Mouse (Mus musculus): ENCODE results near the gene Efcab6.

Gene Efcab6

DNA sequence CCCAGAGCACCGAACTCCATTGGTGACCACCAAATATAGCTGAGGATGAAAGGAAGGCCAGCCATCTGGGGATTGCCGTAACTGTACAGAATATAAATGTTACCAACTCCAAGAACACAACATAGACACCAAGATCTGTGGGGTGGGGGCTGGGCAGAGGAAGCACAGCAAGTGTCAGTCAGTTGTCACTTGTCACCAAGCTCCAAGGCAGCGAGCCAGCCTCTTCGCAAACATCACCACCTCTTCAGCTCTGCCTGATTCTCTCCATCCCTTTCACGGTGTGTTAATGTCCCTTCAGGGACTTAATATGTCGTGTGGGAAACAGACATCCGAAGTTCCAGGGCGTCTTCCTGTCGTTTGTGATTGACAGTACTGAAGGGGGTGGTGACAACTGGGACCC is 93.0 kb downstream of the Efcab6 start:
- no peak for DNase-seq (ENCODE audit: low spot score)

DNA sequence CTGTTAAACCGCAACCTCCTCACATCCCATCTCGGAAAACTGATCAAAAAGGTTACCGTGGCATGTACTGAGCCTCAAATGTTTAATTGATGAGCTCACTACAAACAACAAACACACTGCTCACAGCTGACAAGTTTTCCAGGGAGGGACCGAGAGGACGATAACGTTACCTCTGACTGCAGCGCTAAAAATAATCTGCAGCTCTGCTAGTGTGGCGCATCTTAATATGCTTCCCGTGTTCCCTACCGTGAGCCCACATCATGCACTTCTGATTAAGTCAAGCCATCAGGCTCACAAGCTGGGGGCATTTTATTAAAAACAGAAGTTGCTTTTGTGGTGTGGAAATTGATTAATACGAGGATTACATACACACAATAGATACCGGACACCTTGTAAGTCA is 97.4 kb downstream of the Efcab6 start:
- DNase-seq (ENCODE audit: low spot score): no peak

DNA sequence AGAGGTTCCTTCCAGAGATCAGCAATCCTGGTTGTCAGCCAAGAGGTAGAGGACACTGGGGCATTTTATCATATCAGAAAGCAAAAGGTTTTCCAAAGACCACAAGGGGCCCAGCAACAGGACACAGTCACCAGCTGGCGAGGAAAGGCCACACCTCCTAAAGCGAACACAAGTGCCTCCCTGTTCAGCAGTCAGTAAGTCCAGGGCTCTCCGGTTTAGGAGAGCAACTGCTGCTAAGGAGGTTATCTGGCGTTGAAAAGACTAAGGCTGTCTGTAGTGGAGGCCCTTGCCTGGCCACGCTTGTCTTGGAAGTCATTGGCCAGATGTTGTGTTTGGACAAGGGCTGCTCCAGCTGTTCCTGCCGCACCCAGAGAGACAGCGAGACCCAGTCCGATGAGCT is 100.1 kb downstream of the Efcab6 start:
- DNase-seq (ENCODE audit: low spot score): no peak

DNA sequence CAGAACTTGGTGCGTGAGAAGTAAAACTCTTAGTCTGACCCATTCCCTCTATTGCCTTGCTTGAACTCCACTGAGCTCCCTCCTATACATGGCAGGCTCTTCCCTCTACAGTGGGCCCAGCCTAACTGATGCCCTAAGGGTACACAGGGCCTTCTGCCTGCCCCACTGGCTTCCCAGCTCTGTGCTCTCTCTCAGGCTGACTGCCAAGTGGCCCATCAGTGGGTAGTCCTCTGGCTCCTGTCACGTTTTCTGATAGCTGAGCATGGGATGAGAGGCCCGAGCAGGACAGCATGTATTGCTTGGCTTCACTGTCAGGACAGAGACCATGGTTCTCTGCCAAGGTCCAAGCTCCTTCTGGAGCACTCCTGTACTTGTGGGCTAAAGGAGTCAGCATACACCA is 106.8 kb downstream of the Efcab6 start:
- no peak for DNase-seq (ENCODE audit: low spot score)

DNA sequence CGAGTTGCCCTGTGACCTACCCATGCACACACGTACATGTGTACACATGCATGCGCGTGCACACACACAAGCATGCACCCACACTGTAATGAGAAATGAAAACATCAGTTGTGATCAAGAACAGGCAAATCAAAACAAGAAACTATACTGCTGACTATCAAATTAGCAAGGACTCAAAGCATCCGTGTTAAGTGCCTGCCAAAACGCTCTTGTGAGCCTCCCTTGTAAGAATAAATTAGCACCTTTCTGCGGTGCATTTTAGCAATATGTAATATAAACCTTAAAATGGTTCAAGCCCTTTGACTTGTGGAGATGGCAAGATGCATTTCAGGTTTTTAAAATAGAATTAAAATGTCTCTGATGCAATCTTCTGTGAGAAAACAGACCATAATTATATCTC is 108.2 kb downstream of the Efcab6 start:
- DNase-seq (ENCODE audit: low spot score): no peak

DNA sequence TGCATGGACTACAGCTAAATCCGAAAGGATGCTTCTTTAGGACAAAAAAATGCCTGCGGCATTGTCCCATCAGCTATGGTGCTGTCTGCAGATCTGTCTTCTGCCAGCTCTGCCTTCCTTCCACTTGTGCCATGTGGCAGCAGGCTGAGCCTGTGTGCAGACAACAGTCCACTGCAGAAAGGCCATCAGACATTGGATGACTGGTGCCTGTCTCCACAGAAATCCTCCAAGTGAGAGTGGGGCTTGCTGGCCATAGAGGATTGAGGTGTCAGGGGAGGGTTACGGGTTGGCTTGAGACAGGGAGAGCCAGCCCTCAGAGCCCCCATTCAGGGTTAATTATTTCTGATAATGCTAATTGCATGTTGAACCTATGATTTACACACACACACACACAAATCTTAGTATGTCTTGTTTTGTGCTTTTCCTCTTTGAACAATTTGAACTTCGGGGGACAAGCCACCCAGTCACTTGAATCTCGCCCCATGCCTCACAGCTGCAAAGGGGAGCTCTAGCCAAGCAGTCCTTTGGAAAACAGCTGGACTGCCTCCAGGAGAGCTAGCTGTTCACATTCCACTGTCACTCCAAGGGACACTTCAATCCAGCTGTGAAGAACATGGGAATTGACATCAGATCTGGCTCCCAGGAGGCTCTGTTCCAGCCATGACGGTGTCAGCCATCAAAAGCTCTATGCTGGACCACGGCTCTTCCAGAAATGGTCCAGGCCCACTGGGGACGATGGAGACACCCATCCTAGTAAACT is 109.1 kb downstream of the Efcab6 start:
- no peak for DNase-seq (ENCODE audit: low spot score)

DNA sequence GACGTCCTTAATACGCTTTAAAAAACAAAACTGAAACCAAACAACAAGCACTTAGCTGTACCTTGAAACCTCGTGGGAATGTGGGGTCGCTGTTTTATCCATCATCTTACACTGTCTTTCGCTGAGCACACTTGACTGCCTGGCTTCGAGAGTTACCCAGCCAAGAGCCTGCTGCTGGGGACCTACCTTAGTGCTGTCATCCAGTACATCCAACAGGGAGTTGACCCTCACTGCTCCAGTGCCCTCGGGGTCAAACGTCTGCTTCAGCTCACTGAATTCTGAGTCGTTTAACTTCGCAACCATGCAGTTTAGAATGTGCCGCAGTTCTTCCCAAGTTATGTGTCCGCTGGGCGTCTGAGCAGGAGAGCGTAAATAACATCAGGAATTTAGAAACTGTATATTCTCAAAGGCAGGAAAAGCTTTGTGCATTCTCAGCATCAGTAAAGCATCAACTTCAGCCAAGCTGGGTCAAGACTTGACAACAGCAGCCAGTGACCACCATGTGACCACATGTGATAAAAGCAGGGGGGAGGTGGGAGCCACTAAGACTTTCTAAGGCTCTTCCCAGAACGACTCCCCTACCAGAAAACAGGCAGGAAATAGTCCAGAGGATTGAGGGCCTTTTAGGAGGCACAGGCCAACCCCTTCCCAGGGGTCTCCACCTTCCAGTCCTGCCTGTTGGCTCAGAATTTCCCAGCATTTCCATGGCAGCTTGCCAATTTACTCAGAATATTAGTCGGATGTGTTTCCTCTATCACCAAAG is 115.3 kb downstream of the Efcab6 start:
- no peak for DNase-seq (ENCODE audit: low spot score)

DNA sequence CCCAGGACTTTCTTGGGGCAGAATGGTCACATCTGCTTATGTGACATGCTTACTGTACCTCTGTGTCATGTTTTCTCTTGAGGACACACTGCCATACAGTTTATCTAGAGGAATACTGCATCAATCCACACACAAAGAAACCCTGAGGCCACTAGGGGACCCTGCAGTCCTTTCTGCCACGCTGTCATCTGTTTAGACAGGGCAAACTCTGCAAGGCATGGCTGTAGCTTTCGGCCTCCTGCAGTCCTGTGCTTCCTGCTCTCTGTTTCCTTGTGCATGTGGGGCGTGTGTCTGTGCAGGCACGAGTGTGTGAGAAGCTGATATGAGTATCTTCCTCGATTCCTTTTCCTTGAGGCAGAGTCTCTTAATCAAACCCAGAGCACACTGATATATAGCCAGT is 125.5 kb downstream of the Efcab6 start:
- DNase-seq (ENCODE audit: low spot score): no peak

DNA sequence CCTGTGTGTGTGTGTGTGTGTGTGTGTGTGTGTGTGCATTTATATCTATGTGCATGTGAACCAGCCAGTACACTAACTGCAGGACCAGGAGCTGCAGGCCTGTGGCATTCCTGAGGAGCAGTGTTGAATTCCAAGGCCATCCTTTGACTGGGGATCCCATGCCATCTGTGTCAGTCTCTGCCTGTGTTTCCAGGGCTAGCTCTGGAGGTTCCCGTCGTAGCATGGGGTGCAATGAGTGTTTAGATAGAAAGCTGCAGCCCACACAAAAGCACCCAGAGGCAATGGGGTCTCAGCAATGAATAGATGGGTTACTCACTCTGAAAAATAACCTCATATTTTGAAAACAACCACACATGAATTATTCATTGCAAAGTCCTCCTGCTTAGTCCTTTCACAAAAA is 126.7 kb downstream of the Efcab6 start:
- no peak for DNase-seq (ENCODE audit: low spot score)

DNA sequence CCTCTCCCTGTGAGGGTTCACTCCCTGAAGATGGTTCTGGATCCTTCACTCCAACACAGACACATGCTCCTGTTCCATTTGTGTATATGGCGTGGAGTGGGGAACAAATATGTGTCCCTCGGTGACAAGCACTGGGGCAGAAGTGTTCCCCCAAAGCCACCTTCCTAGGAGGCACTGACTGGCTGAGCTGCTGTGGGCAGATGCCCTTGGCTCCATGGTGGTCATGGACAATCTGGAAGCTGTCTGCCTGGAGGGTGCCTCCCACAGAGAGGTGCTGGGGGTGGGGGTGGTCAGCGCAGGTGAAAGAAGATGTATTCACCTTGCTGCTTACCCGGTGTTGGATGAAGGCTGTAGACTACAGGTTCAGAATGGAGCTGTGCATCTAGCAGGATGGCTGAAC is 128.7 kb downstream of the Efcab6 start:
- no peak for DNase-seq (ENCODE audit: low spot score)

DNA sequence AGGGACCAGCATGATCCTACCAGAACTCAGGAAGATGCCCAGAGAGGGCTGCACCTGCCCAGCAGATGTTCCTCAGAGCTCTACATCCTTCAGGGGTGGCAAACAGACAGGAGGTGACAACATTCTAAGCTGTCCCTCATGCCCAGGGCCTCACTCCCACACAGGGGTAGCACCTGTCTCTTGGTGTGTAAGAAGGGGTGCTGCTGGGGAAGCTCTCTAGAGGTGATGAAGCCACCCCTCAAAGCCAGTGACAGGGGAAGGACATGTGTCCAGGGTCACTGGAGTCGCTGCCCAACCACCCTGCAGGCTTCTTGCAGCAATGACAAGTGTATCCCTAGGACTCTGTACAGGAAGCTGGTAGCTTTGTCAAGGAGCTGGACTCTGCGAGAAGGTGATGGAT is 130.4 kb downstream of the Efcab6 start:
- no peak for DNase-seq (ENCODE audit: low spot score)

DNA sequence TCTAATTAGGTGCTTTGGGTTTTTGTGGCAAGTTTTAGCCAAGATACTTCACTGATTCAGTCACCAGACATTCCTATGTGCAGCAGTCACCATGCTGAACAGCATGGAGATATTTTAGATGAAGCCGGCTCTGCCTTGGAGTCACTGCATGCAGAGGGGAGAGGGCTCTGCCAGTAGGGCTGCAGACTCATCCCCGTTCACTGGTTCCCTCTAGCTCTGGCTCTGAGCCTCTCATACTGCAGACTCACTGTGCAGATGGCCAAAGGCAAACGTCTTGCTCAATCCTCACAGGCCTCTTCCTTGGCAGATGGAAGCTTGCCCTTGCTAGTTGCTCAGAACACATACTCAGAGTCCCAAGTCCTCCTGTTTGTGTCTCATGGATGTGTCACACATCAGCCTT is 139.8 kb downstream of the Efcab6 start:
- DNase-seq (ENCODE audit: low spot score): no peak

DNA sequence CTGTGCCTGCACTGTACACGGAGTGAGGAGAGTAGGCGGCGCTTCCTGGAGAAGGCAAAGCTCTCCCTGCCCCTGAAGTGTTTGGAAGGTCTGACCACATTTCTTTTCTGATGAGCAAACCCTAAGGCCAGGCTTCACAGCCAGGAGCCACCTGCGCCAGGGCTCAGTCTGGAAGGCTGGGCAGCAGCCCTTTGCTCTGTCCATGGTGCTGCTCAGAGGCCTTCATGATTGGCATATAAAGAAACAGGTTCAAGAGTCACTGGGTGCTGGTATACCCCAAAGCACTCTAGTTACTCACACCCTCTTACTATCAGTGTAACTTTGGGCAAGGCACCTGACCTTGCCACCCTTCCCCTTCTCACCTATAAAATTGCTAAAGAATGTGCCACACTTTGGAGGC is 140.5 kb downstream of the Efcab6 start:
- no peak for DNase-seq (ENCODE audit: low spot score)

DNA sequence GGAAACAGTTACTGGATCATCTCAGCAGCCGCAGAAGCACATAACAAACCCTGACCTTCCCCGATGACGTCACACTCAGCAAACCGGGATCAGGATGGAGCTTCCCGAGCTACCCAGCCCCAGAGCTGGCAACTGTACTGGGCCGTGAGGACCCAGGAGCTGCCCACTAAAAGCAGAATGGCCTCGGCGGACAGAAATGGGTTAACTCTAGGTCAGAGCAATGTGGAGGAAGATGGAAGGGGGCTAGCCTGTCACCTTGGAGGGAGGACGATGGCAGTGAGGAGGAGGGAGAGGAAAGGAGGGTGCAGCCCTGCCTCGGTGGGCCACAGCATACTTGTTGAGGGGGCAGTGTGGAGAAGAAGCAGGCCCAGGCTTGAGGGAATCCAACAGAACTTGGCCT is 149.8 kb downstream of the Efcab6 start:
- no peak for DNase-seq (ENCODE audit: low spot score)

DNA sequence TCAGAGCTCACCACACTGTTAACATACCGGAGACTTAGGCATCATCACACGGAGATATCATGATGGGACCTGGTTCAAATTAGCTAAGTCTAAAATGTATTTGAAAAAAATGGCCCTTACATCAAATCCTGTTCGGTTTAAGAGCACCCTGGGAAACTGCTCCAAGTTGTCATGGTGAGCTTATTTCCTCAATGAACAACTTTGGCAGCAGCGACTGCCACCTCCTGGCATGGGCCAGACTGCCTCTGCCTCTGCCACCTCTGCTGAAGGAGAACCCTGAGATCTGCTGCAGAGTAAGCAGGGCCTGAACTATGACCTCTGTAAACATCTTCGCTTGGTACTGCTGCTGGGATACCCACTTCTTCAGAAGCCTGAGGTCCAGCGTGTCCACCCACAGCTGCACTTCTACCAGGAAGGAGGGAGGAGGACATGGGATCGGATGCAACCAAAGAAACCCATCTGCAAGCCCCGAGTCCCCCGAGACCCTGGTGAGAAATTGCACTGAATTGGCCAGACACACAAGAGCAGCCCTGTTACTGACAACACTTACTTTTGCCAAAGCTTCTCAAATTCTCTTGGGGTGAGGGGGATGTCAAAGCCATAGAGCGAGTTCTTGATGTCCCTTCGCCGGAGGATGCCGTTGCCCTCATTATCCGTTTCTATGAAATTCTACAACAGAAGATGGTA is 152.0 kb downstream of the Efcab6 start:
- no peak for DNase-seq (ENCODE audit: low spot score)

DNA sequence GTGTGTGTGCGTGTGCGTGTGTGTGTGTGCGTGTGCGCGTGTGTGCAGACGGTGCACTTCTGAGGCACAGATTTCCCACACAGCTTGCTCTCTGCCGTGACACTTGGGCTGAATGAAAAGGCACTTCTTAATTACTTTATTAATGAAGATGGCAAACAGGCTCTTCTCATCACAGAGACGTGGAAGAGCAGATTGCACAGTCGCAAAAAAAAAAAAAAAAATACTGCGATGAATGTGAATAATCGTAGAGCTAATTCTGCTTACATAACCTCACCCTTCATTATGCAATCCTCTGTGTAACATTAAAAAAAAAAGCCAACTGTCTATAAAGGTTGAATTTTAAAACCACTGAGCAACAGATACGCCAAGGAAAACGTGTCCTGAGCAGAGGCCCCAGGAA is 158.7 kb downstream of the Efcab6 start:
- no peak for DNase-seq (ENCODE audit: low spot score)

DNA sequence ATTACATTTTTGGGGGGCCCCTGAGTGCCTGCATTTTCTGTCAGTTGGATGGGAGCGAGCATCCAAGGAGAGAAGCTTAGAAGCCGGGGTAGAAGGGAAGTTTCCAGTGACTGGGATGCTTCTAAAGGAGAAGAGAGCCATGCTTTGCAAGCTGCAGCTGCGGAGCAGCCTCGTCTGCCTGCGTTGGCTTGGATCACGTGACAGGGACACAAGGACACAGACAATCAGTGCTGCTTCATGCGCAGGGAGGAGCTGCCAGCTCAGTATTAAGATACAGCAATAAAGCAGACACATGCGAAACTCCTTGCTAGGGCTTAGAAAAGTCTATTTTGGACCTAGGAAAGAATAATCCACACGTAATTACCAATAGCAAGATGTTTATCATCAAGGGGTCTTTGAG is 167.9 kb downstream of the Efcab6 start:
- DNase-seq (ENCODE audit: low spot score): no peak

DNA sequence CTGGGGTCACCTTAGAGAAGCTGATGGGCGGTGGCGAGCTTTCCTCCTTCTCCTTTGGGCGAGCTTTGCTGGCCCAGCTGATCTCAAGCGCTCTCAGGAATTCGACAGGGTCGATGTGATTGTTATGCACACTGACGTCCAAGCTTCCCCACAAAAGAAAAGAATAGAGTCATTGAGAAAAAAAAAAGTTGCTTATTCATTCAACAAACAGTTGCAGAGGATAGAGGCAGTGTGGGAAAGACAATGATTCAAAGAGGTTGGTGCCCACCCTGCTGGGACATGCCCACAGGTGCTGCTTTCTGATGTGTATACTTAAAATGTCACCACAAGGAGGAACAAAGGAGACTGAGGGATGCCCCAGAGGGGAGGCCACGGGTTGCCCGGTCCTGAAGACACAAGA is 169.2 kb downstream of the Efcab6 start:
- DNase-seq (ENCODE audit: low spot score): no peak

DNA sequence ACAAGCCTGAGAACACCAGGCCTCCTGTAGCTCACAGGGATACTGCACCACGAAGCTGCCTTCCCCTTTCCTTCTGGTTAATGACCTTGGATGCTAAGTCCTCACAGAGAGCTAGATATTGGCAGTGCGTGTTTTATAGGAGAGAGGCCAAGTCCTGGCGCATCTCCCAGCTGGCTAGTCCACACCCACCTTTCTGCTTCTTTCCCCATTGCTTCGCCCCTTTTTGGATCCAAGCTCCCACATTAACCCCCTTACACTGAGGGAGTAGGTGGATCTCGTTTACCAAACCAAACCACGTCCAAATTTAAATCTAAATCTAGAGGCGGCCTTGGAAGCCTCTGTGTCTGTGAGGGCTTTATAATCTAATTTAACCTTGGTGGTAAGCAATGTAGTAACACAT is 170.9 kb downstream of the Efcab6 start:
- DNase-seq (ENCODE audit: low spot score): no peak

DNA sequence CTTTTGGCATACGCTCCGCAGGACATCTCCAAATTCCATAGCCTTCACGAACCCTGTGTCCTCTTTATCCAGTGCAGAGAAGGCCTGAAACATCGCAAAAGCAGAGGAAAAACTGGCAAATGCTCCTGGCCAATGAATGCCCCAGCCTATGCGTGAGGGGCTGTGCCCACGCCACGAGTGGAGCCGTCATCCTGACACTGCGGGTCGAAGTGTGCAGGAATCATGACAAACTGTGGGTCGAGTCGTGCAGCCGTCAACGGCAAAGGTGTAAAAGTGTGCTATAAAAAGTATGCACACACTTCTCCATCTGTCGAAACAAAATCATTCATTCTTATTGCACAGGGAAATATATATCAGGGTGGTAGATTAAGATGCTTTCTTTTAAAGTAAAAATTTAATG is 172.3 kb downstream of the Efcab6 start:
- no peak for DNase-seq (ENCODE audit: low spot score)

DNA sequence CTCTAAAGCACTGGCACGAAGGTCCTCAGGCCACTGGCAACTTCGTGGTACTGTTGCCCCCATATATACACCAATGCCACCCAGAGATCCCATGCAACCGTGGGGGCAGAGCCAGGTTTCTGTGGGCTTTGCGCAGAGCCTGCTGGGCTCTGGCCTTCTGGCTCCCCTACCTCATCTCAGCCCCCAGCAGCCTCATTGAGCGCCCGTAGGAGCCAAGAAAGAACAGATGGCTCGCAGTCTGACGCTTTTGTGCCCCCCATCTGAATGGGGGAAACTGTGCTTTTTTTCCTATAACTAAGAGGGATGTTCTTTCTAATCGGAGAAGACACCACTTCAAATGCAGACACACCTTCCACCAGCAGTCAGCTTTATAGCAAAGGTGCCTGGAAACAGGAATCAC is 180.9 kb downstream of the Efcab6 start:
- DNase-seq (ENCODE audit: low spot score): no peak

DNA sequence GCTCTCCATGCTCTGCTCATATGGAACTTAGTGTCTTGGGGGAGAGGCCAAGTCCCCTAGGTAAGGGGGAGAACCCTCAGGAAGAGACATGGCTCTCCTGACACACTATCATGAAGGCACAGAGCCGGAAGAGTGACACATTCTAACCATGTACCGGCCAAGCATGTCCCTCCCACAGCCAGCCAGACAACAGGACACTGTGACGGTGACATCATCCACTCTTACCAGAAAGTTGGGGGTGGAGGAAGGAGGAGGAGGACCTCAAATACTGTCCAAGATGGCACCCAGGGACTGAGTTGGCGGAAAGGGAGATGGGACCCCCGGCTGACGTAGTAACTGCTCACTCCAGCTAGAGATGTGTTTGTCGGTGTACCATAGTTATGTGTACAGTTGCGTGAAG is 181.4 kb downstream of the Efcab6 start:
- no peak for DNase-seq (ENCODE audit: low spot score)

DNA sequence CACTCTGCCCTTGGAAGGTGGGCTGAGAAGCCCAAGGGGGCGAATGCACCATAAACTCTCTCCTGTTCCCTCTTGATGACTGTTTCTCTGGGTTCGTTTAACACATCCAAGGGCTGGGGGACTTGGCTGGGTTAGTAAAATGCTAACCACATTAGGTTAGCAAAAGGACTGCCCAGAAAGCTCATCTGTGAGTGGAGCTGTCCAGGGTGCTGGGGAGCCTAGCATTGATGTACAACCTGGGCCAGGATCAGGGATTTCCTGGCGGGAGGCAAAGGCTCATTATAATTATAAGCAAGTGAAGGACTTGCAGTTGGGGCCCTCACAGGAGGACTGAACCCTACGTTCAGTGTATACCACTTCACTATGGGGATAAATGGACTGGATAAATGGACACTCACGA is 185.3 kb downstream of the Efcab6 start:
- DNase-seq (ENCODE audit: low spot score): no peak

All from spleen, adult 12 weeks (tissue).